Mouse (Mus musculus): ENCODE results near the gene Lrrfip1.
A peak's percentile ranks its signal among the peaks of the same experiment; 100 is the strongest.

Gene Lrrfip1

DNA sequence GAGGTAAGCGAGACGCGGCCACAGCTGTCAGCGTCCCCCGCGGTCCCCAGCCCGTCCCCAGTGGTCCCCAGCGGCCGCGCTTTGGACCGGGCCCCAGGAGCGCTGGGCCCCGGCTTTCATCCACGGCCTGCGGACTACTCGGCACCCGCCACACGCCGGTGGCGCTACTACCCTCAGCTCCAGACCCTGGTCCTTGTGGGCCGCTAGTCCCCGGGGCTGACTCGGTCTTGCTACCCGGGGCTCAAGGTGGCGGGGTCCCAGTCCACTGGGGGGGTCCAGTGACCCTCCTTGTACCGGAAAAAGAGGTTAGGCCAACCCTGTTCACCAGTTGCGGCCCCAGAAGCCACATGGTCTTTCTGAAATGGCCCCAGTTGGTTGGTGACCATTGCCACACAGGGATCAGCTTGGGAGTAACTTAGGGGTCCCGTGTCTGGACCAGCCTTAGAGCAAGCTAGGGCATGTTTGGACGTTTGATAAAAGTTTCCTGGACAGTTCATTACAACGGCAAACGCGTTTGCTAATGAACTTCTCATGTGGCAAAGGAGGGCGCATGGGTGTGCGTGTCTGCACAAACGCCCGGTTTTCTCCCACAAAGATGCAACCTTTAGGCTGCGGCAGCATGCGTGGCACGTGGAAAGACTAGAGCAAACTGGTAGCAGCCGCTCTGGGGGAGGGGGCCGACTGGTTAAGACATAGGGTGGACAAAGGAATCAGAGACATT is 514 bp downstream of the Lrrfip1 start:
- DNase-seq (ENCODE audit: low spot score in 2 of 2), result peak in 1 of 2 experiments; percentile 17

DNA sequence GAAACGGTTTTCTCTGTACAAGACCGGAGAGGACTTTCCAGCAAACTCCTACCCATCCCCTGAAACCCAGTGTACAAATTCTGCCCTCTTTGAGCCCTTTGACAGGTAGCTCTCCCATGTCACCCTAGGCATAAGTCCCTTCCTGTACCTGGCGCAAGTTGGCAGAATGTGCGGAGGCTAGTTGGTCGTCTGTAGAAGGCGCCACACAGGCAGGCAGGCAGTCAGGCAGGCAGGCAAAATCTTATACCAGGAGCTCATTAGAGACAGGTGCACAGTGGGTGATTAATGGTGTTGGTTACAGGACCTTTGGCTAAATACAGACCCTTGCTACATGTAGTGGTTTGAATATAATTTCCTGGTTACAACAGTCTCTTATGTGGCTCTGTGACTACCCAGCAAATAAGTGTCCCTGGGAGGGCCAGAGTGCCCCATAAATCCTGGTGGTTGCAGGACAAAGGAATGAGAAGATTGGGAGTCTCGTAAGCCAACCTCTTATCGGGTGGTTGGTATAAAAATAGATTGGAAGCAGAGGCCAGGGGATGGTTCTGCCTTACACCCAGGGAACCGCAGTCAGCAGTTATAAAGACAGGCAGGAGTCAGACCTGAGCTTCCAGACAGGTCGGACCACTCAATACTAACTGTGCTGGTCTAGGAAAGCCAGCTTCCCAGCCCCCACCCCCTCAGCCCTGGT is 1.5 kb downstream of the Lrrfip1 start:
- peak in 1 of 2 experiments; percentile 2 for DNase-seq (ENCODE audit: low spot score in 2 of 2)

GRCm38 (mm10) chr1:91001101-91001500 is 2.6 kb downstream of the Lrrfip1 start:
- peak in 1 of 2 experiments; percentile 3 for DNase-seq (ENCODE audit: low spot score in 2 of 2)

GRCm38 (mm10) chr1:91001871-91002539 is 3.5 kb downstream of the Lrrfip1 start:
- no peak for DNase-seq (ENCODE audit: low spot score in 2 of 2)

GRCm38 (mm10) chr1:91002641-91003040 is 4.1 kb downstream of the Lrrfip1 start:
- no peak for DNase-seq (ENCODE audit: low spot score in 2 of 2)

DNA sequence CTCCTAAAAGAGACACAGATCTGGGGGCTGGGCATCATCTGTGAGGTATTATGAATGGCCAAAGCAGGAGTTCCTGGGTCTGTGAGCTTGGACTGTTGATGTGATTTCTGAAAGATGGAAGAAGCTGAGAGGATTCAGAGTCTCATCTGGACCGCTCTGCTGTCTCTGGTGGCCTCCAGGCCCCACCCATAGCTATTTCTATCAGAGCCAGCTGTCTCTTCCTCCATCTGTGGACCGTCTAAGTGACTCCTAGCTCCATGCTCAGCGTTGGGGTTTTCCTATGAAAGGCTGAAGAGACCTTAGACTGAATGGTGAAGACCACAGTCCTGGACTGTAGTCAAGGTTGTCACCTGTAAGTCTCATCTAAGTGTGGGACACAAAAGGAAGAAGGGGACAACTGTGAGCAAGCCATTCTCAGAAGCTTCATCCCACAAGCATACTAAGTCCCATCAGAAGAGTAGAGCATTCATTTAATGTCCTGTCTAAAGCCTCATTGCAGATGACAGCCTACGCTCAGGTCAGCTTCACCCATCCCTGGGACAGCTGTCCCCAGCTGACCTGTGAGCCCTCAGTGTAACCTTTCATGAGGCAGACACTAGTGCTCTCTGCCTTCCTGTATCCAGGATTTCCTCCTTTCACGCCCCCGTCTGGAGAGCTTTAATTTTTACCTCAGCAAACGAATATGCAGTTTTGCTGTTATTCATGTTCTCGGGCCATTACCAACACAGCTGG is 5.2 kb downstream of the Lrrfip1 start:
- DNase-seq (ENCODE audit: low spot score in 2 of 2), result no peak

DNA sequence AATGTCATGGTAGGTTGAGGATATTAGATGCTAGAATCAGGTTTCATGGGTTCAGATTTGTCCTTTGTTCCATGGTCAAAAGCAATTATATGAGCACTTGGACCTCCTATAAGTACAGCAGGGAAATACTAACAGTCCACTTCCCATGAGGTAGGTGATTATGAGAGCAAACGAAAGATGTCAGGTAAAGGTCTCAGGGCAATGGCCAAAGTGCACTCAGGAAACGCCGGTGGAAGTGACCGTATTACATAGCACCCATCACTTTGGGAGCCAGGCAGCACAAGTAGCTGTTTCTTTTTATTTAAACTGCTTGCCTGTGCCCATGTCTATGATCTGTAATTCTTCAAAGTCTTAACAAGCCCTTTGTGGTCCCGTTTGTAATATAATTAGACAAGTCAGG is 7.5 kb downstream of the Lrrfip1 start:
- DNase-seq (ENCODE audit: low spot score in 2 of 2), result no peak

DNA sequence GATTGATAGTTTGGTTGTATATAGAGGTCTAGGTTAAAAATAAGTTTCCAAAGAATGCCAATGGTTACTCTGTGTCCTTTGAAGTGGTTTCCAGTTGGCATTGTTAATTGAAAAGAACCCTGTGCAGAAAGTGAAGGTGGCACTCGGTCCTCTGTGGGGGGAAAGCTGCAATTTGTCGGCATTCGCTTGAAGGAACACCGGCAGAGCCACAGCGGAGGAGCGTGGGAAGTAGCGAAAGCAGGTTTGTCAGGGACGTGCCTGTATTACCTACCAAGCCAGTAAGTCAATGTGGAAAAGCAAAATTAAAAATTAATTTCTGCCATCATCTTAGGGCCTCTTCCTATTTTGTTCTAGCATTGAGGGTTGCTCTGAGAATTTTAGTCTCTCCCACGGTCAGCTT is 8.2 kb downstream of the Lrrfip1 start:
- peak in 1 of 2 experiments; percentile 1 for DNase-seq (ENCODE audit: low spot score in 2 of 2)

- DNase-seq (ENCODE audit: low spot score in 2 of 2), result peak in 1 of 2 experiments; percentile 3
Observed at GRCm38 (mm10) chr1:91008147-91008682, 9.7 kb downstream of the Lrrfip1 start.

DNA sequence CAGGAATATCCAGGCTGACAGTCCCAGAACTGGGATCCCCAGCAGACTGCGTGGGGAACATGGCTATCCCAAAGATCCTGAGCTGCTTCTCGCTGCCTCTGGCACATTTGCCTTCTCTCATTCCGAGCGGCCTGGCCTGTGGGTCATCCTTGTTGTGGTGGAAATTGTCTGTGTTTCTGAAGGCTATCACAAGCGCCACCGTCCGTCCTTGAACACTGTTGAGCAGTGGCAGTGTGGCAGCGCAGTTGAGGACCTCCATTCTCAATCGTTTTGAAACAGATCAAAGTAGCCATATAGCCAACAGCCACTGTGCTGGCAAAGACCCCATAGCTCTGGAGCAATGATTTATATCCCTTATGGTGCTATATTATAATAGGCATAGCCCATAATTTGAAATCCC is 10.2 kb downstream of the Lrrfip1 start:
- no peak for DNase-seq (ENCODE audit: low spot score in 2 of 2)

- peak in 1 of 2 experiments; percentile 2 for DNase-seq (ENCODE audit: low spot score in 2 of 2)
Observed at GRCm38 (mm10) chr1:91009266-91009665, 10.7 kb downstream of the Lrrfip1 start.

- no peak for DNase-seq (ENCODE audit: low spot score in 2 of 2)
Observed at GRCm38 (mm10) chr1:91010216-91010615, 11.7 kb downstream of the Lrrfip1 start.

- DNase-seq (ENCODE audit: low spot score in 2 of 2), result peak in 1 of 2 experiments; percentile 2
Observed at GRCm38 (mm10) chr1:91010716-91011115, 12.2 kb downstream of the Lrrfip1 start.

DNA sequence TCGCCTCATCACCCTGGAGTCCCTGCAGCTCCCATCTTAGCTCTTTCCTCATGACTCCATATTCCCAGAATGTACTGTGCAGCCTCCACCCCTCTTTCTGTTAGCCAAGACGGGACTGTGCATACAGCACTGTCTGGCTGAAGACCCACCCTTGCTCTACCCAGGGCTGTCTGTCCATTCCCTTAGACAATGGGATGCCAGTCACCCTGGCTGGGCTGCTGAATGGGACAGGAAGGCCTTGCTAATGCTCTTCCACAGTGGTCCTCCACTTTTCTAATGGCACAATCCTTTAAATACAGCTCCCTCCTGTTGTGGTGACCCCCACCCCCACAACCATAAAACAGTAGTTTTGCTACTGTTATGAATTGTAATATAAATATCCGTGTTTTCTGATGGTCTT is 12.8 kb downstream of the Lrrfip1 start:
- peak in 1 of 2 experiments; percentile 3 for DNase-seq (ENCODE audit: low spot score in 2 of 2)

DNA sequence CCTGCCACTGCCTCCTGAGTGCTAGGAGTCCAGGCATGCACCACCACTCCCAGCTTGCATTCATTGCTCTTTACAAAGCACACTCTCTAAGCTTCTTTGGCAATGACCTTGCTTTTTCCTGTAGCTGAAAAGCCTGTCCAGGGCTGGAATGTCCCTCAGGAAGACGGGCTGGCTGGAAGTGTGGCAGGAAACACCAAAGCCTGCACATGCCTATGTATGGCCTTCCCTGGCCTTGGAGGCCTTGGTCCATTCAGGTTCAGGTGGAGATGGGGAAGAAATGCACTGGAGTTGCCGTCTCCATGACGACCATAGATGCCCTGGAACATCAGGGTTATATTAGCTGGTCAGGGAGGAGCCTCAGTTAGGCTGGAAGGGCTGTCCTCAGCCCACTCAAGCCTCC is 15.3 kb downstream of the Lrrfip1 start:
- peak in 1 of 2 experiments; percentile 1 for DNase-seq (ENCODE audit: low spot score in 2 of 2)

GRCm38 (mm10) chr1:91015571-91015970 is 17.0 kb downstream of the Lrrfip1 start:
- peak in 1 of 2 experiments; percentile 3 for DNase-seq (ENCODE audit: low spot score in 2 of 2)

DNA sequence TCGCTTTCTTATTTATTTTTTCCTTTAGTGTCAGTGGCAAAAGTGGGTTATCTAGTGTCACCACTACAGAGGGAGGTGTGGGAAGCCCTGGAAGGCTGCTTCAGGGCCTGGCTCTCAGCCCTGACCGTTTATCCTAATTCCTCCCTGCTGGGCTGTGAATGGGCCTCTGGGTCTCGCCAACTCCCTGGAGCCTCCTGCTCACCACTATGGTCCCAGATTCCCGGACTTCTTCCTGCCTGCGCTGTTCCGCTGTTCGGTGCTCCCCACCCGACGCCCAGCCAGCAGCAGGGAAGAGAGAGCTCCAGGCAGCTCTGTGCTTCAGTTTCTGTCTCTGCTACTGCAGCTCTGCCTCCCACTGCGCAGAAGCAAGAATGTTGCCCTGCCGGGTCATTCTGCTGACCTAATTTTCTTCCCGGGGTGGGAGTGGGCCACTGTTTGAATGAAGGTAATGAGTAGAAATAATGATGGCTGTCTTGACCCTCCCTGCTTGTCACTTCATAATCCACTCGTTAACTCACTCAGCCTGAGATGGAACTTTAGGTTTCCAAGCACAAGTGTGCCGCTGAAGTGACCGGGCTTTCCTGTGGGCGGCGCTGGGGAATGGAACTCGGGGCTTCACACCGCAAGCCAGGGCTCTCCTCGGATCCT is 18.7 kb downstream of the Lrrfip1 start:
- peak in 1 of 2 experiments; percentile 8 for DNase-seq (ENCODE audit: low spot score in 2 of 2)

DNA sequence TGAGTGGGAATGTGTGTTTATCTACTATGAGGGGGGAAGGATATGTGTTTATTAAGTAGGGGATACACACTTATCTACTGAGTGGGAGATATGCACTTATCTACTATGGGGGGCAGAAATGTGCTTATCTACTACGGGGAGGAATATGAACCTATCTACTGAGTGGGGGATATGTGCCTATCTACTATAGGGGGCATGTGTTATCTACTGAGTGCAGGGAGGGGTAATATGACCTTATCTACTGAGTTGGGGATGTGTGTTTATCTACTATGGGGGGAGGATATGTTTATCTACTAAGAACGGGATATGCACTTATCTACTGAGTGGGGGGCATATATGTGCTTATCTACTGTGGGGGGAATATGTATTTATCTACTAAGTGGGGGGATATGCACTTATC is 20.8 kb downstream of the Lrrfip1 start:
- DNase-seq (ENCODE audit: low spot score in 2 of 2), result no peak

- no peak for DNase-seq (ENCODE audit: low spot score in 2 of 2)
Observed at GRCm38 (mm10) chr1:91021304-91021703, 22.8 kb downstream of the Lrrfip1 start.

- no peak for DNase-seq (ENCODE audit: low spot score in 2 of 2)
Observed at GRCm38 (mm10) chr1:91022157-91022895, 23.8 kb downstream of the Lrrfip1 start.
